Mouse (Mus musculus): ENCODE results near the gene Sh3bp4.

DNA sequence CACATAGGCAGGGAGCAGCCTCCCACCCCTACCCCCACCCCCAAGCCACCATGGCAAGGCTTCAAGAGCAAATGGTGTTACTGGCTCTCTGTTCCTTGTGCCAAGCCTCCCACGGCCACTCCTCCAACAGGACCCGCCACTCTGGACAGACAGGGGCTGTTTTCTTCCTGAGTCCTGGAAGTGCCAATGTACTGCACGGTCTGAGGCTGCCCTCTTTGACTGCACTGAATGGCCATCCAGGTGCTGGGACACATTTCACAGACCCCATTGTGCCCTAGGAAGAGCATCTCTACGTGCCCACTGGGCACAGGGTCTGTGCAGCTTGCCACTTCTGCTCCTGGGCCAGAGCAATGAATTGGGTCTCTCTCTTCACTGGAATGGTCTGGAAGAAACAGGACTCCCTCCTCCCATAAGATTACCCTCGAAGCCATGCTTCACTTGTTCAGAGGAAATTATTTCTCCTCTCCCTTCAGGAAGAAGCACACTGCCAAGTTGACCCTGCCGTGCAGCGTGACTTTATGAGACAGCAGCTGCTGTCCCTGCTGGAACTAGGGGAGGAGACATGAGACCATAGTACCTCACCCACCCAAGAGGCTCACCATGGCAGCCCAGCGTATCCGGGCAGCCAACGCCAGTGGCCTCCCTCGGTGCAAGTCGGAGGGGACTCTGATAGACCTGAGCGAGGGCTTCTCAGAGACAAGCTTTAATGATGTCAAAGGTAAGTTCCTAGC, 67.0 kb downstream of the Sh3bp4 start:
- TF ChIP-seq POLR2A (IDR thresholded peaks at IDR 0.05; ENCODE audit: borderline replicate concordance, extremely low read depth, insufficient read depth, insufficient read length, poor library complexity, severe bottlenecking) (no peak), CTCF (IDR thresholded peaks at IDR 0.05; ENCODE audit: borderline replicate concordance, extremely low read depth, insufficient read depth, insufficient read length) (no peak)
